Mouse (Mus musculus): ENCODE measurements at regions not wholly inside any gene's neighbourhood (a gene's known extent, or its start where the extent isn't known, plus 50 kb on each side); places are given as distances from the start of the nearest gene placed in this dataset.

GRCm38 (mm10) chr13:119342761-119343160 is 85.6 kb upstream of the Paip1 start:
- in situ Hi-C loops (cut with MboI, MseI) = loop anchor here in 1 of 2 experiments (10.0 kb wide), 1 partner anchor 938 kb away; no protein-coding TSS in a partner anchor

DNA sequence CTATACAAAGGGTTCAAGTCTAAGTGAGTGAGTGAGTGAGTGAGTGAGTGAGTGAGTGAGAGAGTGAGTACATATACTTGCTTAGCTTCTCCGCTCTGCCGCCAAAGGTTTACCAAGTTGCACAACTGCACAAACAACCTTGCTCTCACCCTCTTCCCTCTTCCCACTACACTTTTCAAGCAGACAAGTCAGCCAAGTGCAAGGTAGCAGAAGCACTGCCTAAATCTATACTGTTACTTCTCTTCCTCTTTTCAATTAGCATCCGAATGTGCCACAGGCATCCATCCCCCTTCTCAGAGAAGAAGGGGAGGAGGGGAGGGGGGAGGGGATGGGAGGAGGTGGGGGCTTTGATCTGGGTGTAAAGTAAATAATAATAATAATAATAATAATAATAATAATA is 80.4 kb upstream of the Paip1 start:
- in situ Hi-C loops (cut with MboI, MseI) = loop anchor here in 1 of 2 experiments (10.0 kb wide), 1 partner anchor 943 kb away; no protein-coding TSS in a partner anchor

GRCm38 (mm10) chr13:119351346-119351745 is 77.1 kb upstream of the Paip1 start:
- in situ Hi-C loops (cut with MboI, MseI) = no loop called here

DNA sequence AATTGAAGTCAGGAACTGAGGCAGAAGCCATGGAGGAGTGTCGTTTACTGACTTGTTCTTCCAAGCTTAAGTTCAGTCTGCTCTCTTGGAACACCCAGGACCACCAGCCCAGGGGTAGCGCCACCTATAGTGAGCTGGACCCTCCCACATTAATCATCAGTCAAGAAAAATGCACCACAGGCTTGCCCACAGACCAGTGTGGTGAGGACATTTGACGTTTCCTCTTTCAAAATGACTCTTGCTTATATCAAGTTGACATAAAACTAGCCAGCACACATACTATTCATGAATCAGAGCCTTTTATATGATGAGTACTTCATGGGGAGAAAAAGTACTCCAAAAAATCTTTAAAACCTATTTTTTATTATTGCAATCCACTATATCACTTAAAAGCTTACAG is 69.7 kb upstream of the Paip1 start:
- in situ Hi-C loops (cut with MboI, MseI) = no loop called here

DNA sequence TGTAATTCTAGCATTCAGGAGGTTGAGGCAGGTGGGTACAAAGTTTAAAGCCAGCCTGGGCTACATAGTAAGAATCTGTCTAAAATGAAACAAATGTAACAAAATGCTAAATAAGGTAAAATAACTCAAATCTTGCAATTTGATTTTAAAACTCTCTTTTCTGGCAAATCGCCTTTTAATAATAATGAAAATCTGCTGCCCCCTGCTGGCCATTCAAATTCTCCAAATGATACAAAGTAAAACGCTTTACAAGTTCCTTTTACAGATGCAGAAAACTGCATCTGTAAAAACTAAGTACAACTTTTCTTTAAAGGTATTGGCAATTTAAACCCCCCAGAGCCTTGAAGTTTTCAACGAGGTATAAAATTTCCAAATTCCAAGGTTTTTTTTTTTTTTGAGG is 65.0 kb upstream of the Paip1 start:
- in situ Hi-C loops (cut with MboI, MseI) = no loop called here

DNA sequence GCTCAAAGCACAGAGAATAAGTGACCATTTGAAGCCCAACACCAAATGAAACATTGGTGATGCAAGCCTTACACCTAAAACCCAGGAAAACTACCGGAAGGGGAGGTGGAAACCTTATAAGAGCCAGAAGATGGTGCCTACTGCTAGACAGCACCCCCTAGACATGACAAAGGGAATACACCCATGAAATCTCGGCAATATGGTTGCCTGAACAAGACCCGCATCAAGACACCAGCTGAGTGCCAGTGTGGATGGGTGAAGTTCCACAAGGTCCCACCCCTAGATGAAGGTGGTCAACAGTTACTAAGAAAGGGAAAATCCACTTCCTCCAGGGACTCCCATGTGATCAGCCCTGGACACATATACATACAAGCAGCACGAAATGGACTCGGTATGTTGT is 64.2 kb upstream of the Paip1 start:
- in situ Hi-C loops (cut with MboI, MseI) = no loop called here

DNA sequence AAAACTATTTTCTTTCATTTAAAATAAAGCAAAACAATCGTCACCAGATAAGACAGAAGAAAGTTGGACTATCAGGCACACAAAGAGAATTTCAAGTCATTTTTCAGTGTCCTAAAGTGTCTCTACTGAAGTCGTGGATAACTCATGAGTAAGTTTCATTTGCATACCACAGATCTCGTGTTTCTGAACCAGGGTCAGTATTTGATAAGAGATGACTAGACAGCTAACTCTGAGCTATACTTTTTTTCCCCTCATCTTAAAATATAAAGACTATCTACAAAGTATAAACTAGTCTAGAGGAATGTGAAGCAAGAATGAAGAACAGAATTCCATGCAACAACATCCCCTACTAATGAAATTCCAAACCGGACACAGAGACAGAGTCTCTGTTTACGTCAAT is 60.9 kb upstream of the Paip1 start:
- in situ Hi-C loops (cut with MboI, MseI) = no loop called here

DNA sequence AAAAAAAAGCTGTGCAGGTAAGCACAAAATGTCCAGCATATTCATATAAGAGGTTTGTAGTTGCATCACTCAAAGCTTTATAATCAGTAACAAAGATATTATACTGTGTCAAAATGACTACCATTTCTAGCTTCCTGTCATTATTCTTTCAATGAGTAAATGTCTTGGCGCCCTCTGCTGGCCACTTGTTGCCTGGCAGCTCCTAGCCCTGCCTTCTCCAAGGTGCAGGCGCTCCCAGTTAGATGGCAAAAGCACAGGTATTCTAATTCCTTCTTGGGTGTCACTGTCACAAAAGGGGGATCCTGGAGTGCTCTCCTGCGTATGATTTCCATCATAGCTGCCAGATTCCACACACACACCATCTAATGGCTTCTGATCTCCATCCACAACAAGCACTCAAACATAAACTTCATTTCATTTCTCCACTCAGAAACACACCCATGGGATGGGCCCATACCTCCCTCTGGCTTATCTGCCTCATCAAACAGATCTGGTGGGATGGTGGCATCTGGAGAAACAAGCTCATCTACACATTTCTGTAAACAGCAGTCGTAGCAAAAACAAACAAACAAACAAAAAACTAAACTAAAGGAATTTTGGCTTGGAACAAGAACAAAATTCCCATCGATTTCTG is 49.9 kb upstream of the Paip1 start:
- in situ Hi-C loops (cut with MboI, MseI) = no loop called here

Data from T-helper 17 cell (primary cell).